Mouse (Mus musculus): ENCODE data around the gene Ticam1.

GRCm38 (mm10) chr17:56278340-56278739, 1.8 kb upstream of the Ticam1 start:
- TF ChIP-seq CTCF (IDR thresholded peaks at IDR 0.05; ENCODE audit: borderline replicate concordance, extremely low read depth, insufficient read depth, insufficient read length), result no peak
- no peak for TF ChIP-seq POLR2A (IDR thresholded peaks at IDR 0.05; ENCODE audit: borderline replicate concordance, extremely low read depth, insufficient read depth, insufficient read length, poor library complexity, severe bottlenecking)

Data from brain, embryonic 14.5 days (tissue).